In the genomic region with DNA sequence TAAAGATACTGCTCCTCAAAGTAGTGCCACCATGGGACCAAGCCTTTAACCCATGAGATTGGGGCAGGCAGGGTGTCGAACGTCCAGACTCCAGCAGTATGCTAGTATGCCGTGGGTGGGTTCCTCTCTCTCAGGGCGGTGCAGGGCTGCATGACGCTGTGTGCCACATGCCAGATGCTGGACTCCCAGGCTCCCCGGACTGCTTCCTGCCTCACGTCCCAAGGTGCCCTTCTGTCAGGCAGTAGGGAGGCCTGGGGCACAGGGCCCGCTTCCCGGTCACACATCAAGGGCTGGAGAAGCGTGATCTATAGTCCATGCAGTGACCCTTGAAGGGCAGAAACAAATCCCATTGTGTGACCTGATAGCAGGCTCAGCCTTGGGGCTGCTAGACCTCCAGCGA, we compare ENCODE assay signal across 14 mouse cellular contexts.
DNase-seq lines count a peak whose midpoint lies in the region; ATAC-seq lines count a peak whose summit lies in the region.
"Had no signal": no experiment of that assay in that cellular context is flagged by ENCODE, and none has a peak within 500 bp of the region (broad histone marks: within the 10 kb centered on the region; RNA-seq: fewer than 3 reads in every experiment).

No protein-coding gene starts in this region.

- H3K9me3 ChIP-seq in heart, embryonic 13.5 days, result no peaks in the 10 kb centered on the region
- H3K9me3 ChIP-seq in midbrain, embryonic 13.5 days, result no peaks in the 10 kb centered on the region
- no peaks in the 10 kb centered on the region for H3K9me3 ChIP-seq in midbrain, embryonic 14.5 days (ENCODE audit: control insufficient read depth, low read length)
- H3K9me3 ChIP-seq: embryonic facial prominence, embryonic 13.5 days; forebrain, embryonic 15.5 days; liver, embryonic 15.5 days had no signal

- H3K27me3 ChIP-seq in heart, embryonic 13.5 days (replicated peaks), result peaks cover 36% of the 10 kb centered on the region
- H3K27me3 ChIP-seq in midbrain, embryonic 13.5 days, result 0 out of 2 replicates have a peak, but pooled peaks cover 2% of the 10 kb centered on the region
- no peaks in the 10 kb centered on the region for H3K27me3 ChIP-seq in midbrain, embryonic 14.5 days (ENCODE audit: control insufficient read depth, insufficient read depth, low read length)
- H3K27me3 ChIP-seq: forebrain, embryonic 15.5 days had no signal

- DNase-seq in heart, postnatal 36 days, result no peak
- DNase-seq in midbrain, embryonic 14.5 days, result no peak
- DNase-seq in kidney, postnatal 25 days, result peak; percentile 40 to 83
- DNase-seq in yolk sac, embryonic 10.5 days (ENCODE audit: low spot score), result peak; percentile 14
- DNase-seq in urinary bladder, adult 2 months (ENCODE audit: low spot score), result no peak
- no peak for DNase-seq in urinary bladder, postnatal 10 days (ENCODE audit: low spot score)
- DNase-seq: adrenal gland, postnatal 10 days; cerebellum, adult 11 months; thymus, postnatal 4 days had no signal

- intact Hi-C loops in heart, postnatal 36 days (cut with DNase I), result no loop called here

- peaks cover 22% of the 10 kb centered on the region for H3K4me1 ChIP-seq in heart, embryonic 13.5 days
- H3K4me1 ChIP-seq in midbrain, embryonic 13.5 days (replicated peaks), result peaks cover 3% of the 10 kb centered on the region
- H3K4me1 ChIP-seq in midbrain, embryonic 14.5 days (ENCODE audit: control insufficient read depth, insufficient read depth, low read length), result no peaks in the 10 kb centered on the region
- H3K4me1 ChIP-seq: forebrain, embryonic 15.5 days had no signal

- 29% methylated on average over 11 of the region's 11 CpGs for WGBS in heart, embryonic 13.5 days
- WGBS in midbrain, embryonic 13.5 days, result 36% methylated on average over 11 of the region's 11 CpGs
- 36% methylated on average over 11 of the region's 11 CpGs for WGBS in midbrain, embryonic 14.5 days

- no peaks in the 10 kb centered on the region for H3K36me3 ChIP-seq in heart, embryonic 13.5 days
- H3K36me3 ChIP-seq in midbrain, embryonic 13.5 days, result no peaks in the 10 kb centered on the region
- no peaks in the 10 kb centered on the region for H3K36me3 ChIP-seq in midbrain, embryonic 14.5 days (ENCODE audit: control insufficient read depth, insufficient read depth, low read length)
- H3K36me3 ChIP-seq: embryonic facial prominence, embryonic 13.5 days; forebrain, embryonic 15.5 days; liver, embryonic 15.5 days had no signal

- peak; percentile 74; the same call in 1 of the 2 replicates for ATAC-seq in heart, embryonic 13.5 days (ENCODE audit: extremely low read depth, insufficient number of reproducible peaks, low FRiP score, low TSS enrichment)
- 0 out of 2 replicates have a peak, but pooled peaks have one; percentile 60 for ATAC-seq in midbrain, embryonic 13.5 days
- ATAC-seq in midbrain, embryonic 14.5 days (ENCODE audit: low FRiP score, low TSS enrichment), result no peak
- ATAC-seq: forebrain, embryonic 15.5 days had no signal

- H3K4me2 ChIP-seq in heart, embryonic 13.5 days, result no peak overlapping the region
- no peak overlapping the region for H3K4me2 ChIP-seq in midbrain, embryonic 13.5 days (replicated peaks)
- no peak overlapping the region for H3K4me2 ChIP-seq in midbrain, embryonic 14.5 days (ENCODE audit: low read length)
- H3K4me2 ChIP-seq: embryonic facial prominence, embryonic 13.5 days; forebrain, embryonic 15.5 days; liver, embryonic 15.5 days had no signal

- H3K9ac ChIP-seq in heart, embryonic 13.5 days, result peak overlapping the region; percentile 26; the same call in 1 of the 2 replicates
- H3K9ac ChIP-seq in midbrain, embryonic 13.5 days (replicated peaks), result no peak overlapping the region
- H3K9ac ChIP-seq in midbrain, embryonic 14.5 days (replicated peaks; ENCODE audit: low read length), result no peak overlapping the region
- H3K9ac ChIP-seq: embryonic facial prominence, embryonic 13.5 days; forebrain, embryonic 15.5 days; liver, embryonic 15.5 days had no signal

- no peak overlapping the region for H3K4me3 ChIP-seq in heart, embryonic 13.5 days
- H3K4me3 ChIP-seq in midbrain, embryonic 13.5 days (replicated peaks), result no peak overlapping the region
- H3K4me3 ChIP-seq in midbrain, embryonic 14.5 days (replicated peaks; ENCODE audit: low read depth, low read length), result no peak overlapping the region
- H3K4me3 ChIP-seq: embryonic facial prominence, embryonic 13.5 days; forebrain, embryonic 15.5 days; liver, embryonic 15.5 days had no signal

- H3K27ac ChIP-seq in heart, embryonic 13.5 days (replicated peaks), result no peak overlapping the region; the same call in 1 of the 2 replicates
- no peak overlapping the region for H3K27ac ChIP-seq in midbrain, embryonic 13.5 days
- no peak overlapping the region for H3K27ac ChIP-seq in midbrain, embryonic 14.5 days (replicated peaks; ENCODE audit: low read depth, low read length)
- H3K27ac ChIP-seq: embryonic facial prominence, embryonic 13.5 days; forebrain, embryonic 15.5 days; liver, embryonic 15.5 days had no signal

Comparison
In these comparisons a context has a peak if more than half of its experiments do, and no peak if none do; other contexts are left out.
1. DNase-seq: peak in kidney, postnatal 25 days (2 of 2) and yolk sac, embryonic 10.5 days (single experiment); none in heart, postnatal 36 days (0 of 2), midbrain, embryonic 14.5 days (single experiment), urinary bladder, adult 2 months (single experiment) and urinary bladder, postnatal 10 days (single experiment).